Mouse (Mus musculus) hindbrain, embryonic 14.5 days (tissue): Measurements from ENCODE around the gene Pard3b. TPM values are rescaled to one million over a fixed set of nuclear protein-coding genes. Genes with fewer than 3 reads are reported as not detected.
"Not testable (repeated sequence)": the region's sequence is repeated elsewhere in the genome, so short reads cannot be mapped to it uniquely, and the experiment has no call there.

Experiments
- ATAC-seq: fragments of 200-750 bp; cut with Nextera tagmentation; 2 replicates; pipeline ENCODE4 v1.8.0; 2017; ENCODE audit warnings: moderate number of reproducible peaks, mild to moderate bottlenecking, moderate TSS enrichment, moderate library complexity; ENCODE audit not compliant: low FRiP score
- DNase-seq: peaks from one replicate; pipeline ENCODE4 v3.0.0-alpha.2; 2015; ENCODE audit warnings: low spot score
- H3K27ac ChIP-seq: fragments of 300-500 bp; sonication (generic); 2 replicates; pipeline ENCODE4 v1.5.1; 2014; ENCODE audit warnings: mild to moderate bottlenecking, moderate library complexity
- H3K27me3 ChIP-seq: fragments of 300-500 bp; sonication (generic); 2 replicates; pipeline ENCODE4 v1.6.1; 2014; ENCODE audit warnings: mild to moderate bottlenecking, low read length, mixed read lengths; ENCODE audit not compliant: control insufficient read depth, insufficient read depth
- H3K36me3 ChIP-seq: fragments of 300-500 bp; sonication (generic); replicated peaks from 2 replicates; pipeline ENCODE4 v1.6.1; 2014; ENCODE audit not compliant: control insufficient read depth, insufficient read depth
- H3K4me1 ChIP-seq: fragments of 300-500 bp; sonication (generic); replicated peaks from 2 replicates; pipeline ENCODE4 v1.6.1; 2014; ENCODE audit warnings: antibody characterized with exemption, low read length, mixed read lengths; ENCODE audit not compliant: control insufficient read depth, insufficient read depth
- H3K4me2 ChIP-seq: fragments of 300-500 bp; sonication (generic); replicated peaks from 2 replicates; pipeline ENCODE4 v1.6.1; 2014; ENCODE audit warnings: mild to moderate bottlenecking, moderate library complexity
- H3K4me3 ChIP-seq: fragments of 300-500 bp; sonication (generic); replicated peaks from 2 replicates; pipeline ENCODE4 v1.5.1; 2014; ENCODE audit warnings: mild to moderate bottlenecking, low read length
- H3K9ac ChIP-seq: fragments of 300-500 bp; sonication (generic); 2 replicates; pipeline ENCODE4 v1.6.1; 2014
- H3K9me3 ChIP-seq: fragments of 300-500 bp; sonication (generic); 2 replicates; pipeline ENCODE4 v1.6.1; 2016; ENCODE audit warnings: low read length; ENCODE audit not compliant: control insufficient read depth
- WGBS: fragments of 180-500 bp; shearing (Covaris S2); extraction: QIAGEN DNeasy Blood & Tissue Kit; methylation state at CpG from one replicate; pipeline ENCODE4 v1.1.7; 2014; 5-methylcytosine and 5-hydroxymethylcytosine counted together
- polyA plus RNA-seq: library from polyadenylated mRNA; unstranded; fragments of >200 nt; fragmentation: Nextera tagmentation; extraction: Ambion mirVana; gene quantifications from 2 replicates; pipeline ENCODE4 v1.2.1, GENCODE M21; 2014

Gene Pard3b
- polyA plus RNA-seq, 1 experiment from 2014 or later, result 12.3 TPM

- 63% methylated on average over 4 of the region's 4 CpGs for WGBS
- no peak for DNase-seq
- no peak for ATAC-seq
These were observed 941.8 kb downstream of the Pard3b start for GRCm38 (mm10) chr1:62580314-62580935.

GRCm38 (mm10) chr1:62582476-62582875 is 943.9 kb downstream of the Pard3b start:
- ATAC-seq, result no peak
- Histone ChIP-seq H3K9ac (no peak overlapping the region), H3K27ac (no peak overlapping the region), H3K4me3 (no peak overlapping the region), H3K9me3 (no peaks in the 10 kb centered on the region), H3K27me3 (no peaks in the 10 kb centered on the region), H3K36me3 (no peaks in the 10 kb centered on the region), H3K4me2 (no peak overlapping the region), H3K4me1 (no peaks in the 10 kb centered on the region)
- no peak for DNase-seq
- WGBS, result 84% methylated on average over 4 of the region's 4 CpGs

More at GRCm38 (mm10) chr1:62580314-62580935, 941.8 kb downstream of the Pard3b start:
- no peaks in the 10 kb centered on the region for H3K27me3 ChIP-seq
- no peak overlapping the region for H3K9ac ChIP-seq
- H3K9me3 ChIP-seq, result no peaks in the 10 kb centered on the region
- no peak overlapping the region for H3K4me3 ChIP-seq
- H3K4me1 ChIP-seq, result peaks cover 6% of the 10 kb centered on the region; the same call in 1 of the 2 replicates
- H3K4me2 ChIP-seq, result no peak overlapping the region
- H3K27ac ChIP-seq, result no peak overlapping the region
- H3K36me3 ChIP-seq, result no peaks in the 10 kb centered on the region

- ATAC-seq (no peak), DNase-seq (no peak)
- no peaks in the 10 kb centered on the region for H3K9me3 ChIP-seq
- no peak overlapping the region for H3K27ac ChIP-seq
- peaks cover 7% of the 10 kb centered on the region for H3K4me1 ChIP-seq
- H3K36me3 ChIP-seq, result no peaks in the 10 kb centered on the region
- no peaks in the 10 kb centered on the region for H3K27me3 ChIP-seq
- 82% methylated on average over 6 of the region's 6 CpGs for WGBS
- no peak overlapping the region for H3K9ac ChIP-seq
- no peak overlapping the region for H3K4me3 ChIP-seq
- H3K4me2 ChIP-seq, result no peak overlapping the region
These were observed 948.9 kb downstream of the Pard3b start for GRCm38 (mm10) chr1:62587536-62587935.

GRCm38 (mm10) chr1:62591296-62592031 is 952.8 kb downstream of the Pard3b start:
- Histone ChIP-seq H3K27me3 (no peaks in the 10 kb centered on the region), H3K9ac (no peak overlapping the region), H3K9me3 (no peaks in the 10 kb centered on the region), H3K27ac (no peak overlapping the region), H3K4me1 (peaks cover 7% of the 10 kb centered on the region), H3K36me3 (no peaks in the 10 kb centered on the region), H3K4me3 (no peak overlapping the region), H3K4me2 (no peak overlapping the region)
- DNase-seq (no peak), ATAC-seq (no peak)
- 38% methylated on average over 6 of the region's 6 CpGs for WGBS

- ATAC-seq, result no peak
- no peak overlapping the region for H3K4me3 ChIP-seq
- H3K9ac ChIP-seq, result no peak overlapping the region
- peaks cover 7% of the 10 kb centered on the region for H3K4me1 ChIP-seq
- WGBS, result 85% methylated on average over 3 of the region's 3 CpGs
- no peak overlapping the region for H3K4me2 ChIP-seq
- no peak overlapping the region for H3K27ac ChIP-seq
- H3K27me3 ChIP-seq, result no peaks in the 10 kb centered on the region
- no peak for DNase-seq
- no peaks in the 10 kb centered on the region for H3K36me3 ChIP-seq
- no peaks in the 10 kb centered on the region for H3K9me3 ChIP-seq
These were observed 956.8 kb downstream of the Pard3b start for GRCm38 (mm10) chr1:62595401-62595800.

GRCm38 (mm10) chr1:62597751-62598400 is 959.3 kb downstream of the Pard3b start:
- H3K4me2 ChIP-seq, result no peak overlapping the region
- H3K9me3 ChIP-seq, result no peaks in the 10 kb centered on the region
- H3K36me3 ChIP-seq, result no peaks in the 10 kb centered on the region
- ATAC-seq (no peak), DNase-seq (no peak)
- H3K27ac ChIP-seq, result no peak overlapping the region
- H3K27me3 ChIP-seq, result no peaks in the 10 kb centered on the region
- no peak overlapping the region for H3K4me3 ChIP-seq
- no peak overlapping the region for H3K9ac ChIP-seq
- H3K4me1 ChIP-seq, result no peaks in the 10 kb centered on the region
- WGBS, result 82% methylated on average over 5 of the region's 5 CpGs

- Histone ChIP-seq H3K9me3 (no peaks in the 10 kb centered on the region), H3K27me3 (no peaks in the 10 kb centered on the region), H3K27ac (no peak overlapping the region), H3K4me1 (no peaks in the 10 kb centered on the region), H3K4me3 (no peak overlapping the region), H3K9ac (no peak overlapping the region), H3K4me2 (no peak overlapping the region), H3K36me3 (no peaks in the 10 kb centered on the region)
- ATAC-seq (no peak), DNase-seq (no peak)
- WGBS, result 81% methylated on average over 5 of the region's 5 CpGs
These were observed 959.9 kb downstream of the Pard3b start for GRCm38 (mm10) chr1:62598551-62598950.

- H3K9me3 ChIP-seq, ATAC-seq, H3K4me3 ChIP-seq, H3K4me1 ChIP-seq, DNase-seq, H3K27ac ChIP-seq, H3K4me2 ChIP-seq, H3K9ac ChIP-seq, H3K36me3 ChIP-seq, H3K27me3 ChIP-seq: not testable (repeated sequence)
- WGBS, result 97% methylated on average over 1 of the region's 1 CpGs
These were observed 966.0 kb downstream of the Pard3b start for GRCm38 (mm10) chr1:62604644-62605043.

- Histone ChIP-seq H3K4me3 (no peak overlapping the region), H3K9ac (no peak overlapping the region), H3K4me1 (no peaks in the 10 kb centered on the region), H3K27ac (no peak overlapping the region), H3K36me3 (no peaks in the 10 kb centered on the region), H3K9me3 (no peaks in the 10 kb centered on the region), H3K27me3 (no peaks in the 10 kb centered on the region), H3K4me2 (no peak overlapping the region)
- DNase-seq, result no peak
- no peak for ATAC-seq
- 75% methylated on average over 3 of the region's 3 CpGs for WGBS
These were observed 979.6 kb downstream of the Pard3b start for GRCm38 (mm10) chr1:62618109-62618665.
